Mouse (Mus musculus) adipocyte (in vitro differentiated cells): ENCODE measurements around the gene Fcgr1.
"Not testable (repeated sequence)": the region's sequence is repeated elsewhere in the genome, so short reads cannot be mapped to it uniquely, and the experiment has no call there.

Source experiments
- DNase-seq: peaks from one replicate; pipeline ENCODE4 v3.0.0-alpha.2; 2016; ENCODE audit warnings: low spot score

The Fcgr1 gene

DNA sequence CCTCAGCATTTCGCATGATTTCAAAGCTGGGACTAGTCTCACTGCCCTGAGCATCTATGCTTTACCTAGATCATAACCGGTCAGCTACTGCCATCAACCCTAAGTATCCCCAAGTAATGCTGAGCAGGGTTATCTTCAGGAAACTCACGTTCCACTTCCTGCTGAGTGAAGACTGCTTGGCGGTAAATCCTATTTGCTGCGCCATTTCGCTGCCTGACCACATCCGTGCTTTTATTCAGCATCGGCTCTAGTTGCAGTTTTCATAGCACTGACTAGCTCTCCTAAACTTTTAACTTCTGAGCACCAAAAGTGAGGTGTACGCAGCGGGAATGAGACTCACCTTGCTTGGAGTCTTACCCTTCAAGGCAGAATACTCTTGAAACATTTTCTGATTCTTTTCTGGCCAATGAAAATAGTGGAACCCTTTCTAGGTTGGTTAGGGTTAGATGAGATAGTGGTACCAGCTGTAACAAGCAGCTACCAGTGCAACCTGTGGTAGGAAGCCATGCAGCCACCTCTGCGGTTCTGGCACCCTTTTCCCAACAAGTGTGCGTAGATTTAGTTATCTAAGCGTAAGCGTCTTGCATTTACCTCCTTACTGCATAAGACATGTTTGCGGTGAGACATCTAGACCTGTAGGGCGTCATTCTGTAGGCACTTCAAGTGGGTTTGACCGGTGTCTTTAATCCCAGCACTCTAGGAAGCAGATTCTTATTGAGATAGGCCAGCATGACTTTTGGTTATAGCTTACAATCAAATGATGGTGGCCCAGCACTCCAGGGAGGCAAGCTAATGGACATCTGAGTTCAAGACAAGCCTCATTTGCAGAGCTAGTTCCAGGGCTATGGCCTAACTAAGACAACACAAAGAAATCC is 19.9 kb downstream of the Fcgr1 start:
- DNase-seq, result peak; percentile 32

DNA sequence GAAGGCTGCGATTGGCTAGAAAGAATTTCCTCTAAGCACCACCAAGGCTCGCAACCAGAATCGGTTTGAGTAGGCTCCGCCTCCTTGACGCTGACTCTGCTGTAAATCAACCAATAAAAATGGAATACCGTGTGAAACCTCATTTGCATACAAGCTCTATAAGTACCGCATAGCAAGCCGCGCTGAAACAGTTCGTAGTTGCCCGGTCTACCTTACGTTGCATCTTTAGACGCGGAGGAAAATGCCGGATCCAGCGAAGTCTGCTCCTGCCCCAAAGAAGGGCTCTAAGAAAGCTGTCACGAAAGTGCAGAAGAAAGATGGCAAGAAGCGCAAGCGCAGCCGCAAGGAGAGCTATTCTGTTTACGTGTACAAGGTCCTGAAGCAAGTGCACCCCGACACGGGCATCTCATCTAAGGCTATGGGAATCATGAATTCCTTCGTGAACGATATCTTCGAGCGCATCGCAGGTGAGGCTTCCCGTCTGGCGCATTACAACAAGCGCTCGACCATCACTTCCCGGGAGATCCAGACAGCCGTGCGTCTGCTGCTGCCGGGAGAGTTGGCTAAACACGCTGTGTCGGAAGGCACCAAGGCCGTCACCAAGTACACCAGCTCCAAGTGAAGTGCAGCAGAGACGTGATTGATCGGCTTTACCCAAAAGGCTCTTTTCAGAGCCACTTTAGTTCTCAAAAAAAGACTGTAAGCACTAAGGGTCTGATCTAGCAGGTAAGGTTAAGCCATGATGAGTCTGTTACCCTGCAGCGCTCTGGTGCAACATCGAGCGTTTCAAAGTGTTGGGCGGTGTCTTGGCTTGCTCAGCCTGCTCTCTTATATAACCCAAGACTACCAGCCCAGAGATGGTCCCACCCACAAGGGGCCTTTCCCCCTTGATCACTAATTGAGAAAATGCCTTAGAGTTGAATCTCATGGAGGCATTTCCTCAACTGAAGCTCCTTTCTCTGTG is 24.0 kb downstream of the Fcgr1 start, which contains the start of gene Hist2h2bb:
Gene Hist2h2bb (plus strand): TSS at position 242 of the 964 bp plus-strand sequence.
- DNase-seq, result peak; percentile 98

DNA sequence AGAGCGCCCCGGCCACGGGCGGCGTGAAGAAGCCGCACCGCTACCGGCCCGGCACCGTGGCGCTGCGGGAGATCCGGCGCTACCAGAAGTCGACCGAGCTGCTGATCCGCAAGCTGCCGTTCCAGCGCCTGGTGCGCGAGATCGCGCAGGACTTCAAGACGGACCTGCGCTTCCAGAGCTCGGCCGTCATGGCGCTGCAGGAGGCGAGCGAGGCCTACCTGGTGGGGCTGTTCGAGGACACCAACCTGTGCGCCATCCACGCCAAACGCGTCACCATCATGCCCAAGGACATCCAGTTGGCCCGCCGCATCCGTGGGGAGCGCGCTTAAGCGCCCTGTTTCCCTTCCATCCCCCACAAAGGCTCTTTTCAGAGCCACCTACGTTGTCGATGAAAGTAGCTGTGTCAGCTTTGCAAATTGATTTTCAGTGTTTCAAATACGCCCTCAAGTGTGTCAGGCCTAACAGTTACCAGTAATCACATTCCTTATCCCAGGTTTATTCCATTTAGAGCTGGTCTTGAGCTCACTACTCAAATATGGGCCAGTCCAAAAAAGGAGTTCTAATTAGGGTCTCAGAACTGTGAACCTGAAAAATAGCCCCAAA is 24.9 kb downstream of the Fcgr1 start:
- not testable (repeated sequence) for DNase-seq

DNA sequence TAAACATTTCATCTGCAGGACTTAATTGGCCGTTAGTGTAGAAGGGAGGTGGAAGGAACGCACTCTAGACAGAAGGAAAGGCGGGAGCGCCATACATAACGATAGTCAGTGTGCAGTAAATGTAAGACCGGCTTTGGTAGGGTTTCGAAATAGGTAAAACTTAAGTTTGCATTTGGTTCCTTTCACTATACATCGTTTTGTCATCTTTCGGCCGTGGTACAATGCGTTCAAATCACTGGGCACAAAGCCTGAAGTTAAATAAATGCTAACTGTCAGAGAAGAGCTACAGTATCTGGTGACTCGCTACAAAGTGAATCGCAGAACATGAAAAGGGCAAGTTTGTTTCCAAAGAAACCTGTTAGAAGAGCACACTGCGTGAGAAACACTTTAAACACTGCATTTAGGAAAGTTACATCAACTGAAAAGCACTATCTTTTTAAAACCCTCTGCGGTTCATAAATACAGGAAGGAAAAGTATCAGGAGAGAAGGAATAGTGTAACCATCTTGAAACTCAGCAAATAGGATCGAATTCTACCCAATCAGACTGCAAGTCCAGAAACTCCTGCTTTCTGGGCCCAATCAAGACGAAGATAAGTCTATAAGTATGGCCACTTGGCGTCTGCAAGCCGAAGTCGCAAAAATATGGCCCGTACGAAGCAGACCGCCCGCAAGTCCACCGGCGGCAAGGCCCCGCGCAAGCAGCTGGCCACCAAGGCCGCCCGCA is 25.6 kb downstream of the Fcgr1 start, which contains the start of gene Hist2h3b:
Gene Hist2h3b (plus strand): TSS at position 604 of the 725 bp plus-strand sequence.
- DNase-seq, result peak; percentile 90

DNA sequence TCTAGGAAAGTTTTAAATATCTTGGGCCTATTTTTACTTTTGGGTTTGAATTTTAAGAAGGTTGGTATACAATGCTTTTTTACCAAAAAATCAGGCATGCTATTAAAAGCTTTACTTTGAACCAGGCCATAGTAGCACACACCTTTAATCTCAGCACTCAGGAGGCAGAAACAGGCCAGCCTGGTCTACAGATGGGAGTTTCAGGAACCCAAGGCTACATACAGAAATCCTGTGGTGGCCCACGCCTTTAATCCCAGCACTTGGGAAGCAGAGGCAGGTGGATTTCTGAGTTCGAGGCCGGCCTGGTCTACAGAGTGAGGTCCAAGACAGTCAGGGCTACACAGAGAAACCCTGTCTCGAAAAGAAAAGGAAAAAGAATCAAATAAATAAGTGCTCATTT is 26.2 kb downstream of the Fcgr1 start:
- no peak for DNase-seq

DNA sequence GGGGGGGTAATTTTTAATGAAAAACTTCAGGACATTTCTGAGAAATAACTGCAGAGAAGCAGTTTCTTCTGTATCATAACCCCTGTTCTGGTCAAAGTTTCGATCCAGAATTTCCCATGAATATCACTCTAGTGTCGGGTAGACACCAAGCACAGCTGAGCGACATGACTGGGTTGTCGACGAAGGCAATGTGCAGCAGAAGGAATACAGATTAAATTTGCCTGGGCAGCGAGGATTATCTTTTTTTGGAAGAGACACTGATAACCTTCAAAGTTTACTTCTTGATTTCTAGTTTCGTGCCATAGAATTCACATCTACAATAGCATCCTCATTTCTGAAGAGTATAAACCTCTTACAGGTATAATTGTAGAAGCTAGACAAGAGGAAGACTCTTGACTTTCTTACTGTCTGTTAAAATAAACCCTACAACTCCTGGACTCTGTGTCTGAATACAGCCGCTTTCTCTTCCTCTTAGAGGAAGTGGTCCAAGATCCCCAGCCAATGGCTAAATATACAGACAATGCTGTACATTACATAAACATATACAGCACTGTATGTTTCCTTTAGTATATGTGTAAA is 27.5 kb downstream of the Fcgr1 start:
- DNase-seq, result no peak

DNA sequence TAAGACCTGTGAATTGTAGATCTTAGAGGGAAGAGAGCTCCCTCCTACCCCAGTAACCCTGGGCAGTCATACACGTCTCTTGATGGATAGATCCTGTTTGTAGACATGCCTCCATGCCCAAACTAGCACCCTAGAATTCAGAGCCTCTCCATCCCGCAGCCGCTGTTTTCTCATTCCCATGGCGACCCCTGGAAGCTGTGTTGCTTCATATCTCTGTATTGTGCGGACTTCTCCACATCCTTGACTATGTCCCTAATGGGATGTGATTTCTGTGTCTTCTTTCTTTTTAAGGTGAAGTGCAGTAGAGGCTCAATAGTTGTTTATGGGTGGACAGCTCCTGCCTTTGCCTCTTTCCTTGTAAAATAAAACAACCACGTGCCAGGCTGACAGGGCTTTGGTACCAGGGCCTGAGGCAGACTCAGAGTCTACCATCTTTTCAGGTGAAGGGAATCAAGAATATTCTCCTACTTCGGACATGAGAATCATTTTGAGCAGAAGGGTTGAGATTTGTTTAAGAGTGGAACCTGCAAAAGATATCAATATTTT is 29.3 kb downstream of the Fcgr1 start:
- no peak for DNase-seq

DNA sequence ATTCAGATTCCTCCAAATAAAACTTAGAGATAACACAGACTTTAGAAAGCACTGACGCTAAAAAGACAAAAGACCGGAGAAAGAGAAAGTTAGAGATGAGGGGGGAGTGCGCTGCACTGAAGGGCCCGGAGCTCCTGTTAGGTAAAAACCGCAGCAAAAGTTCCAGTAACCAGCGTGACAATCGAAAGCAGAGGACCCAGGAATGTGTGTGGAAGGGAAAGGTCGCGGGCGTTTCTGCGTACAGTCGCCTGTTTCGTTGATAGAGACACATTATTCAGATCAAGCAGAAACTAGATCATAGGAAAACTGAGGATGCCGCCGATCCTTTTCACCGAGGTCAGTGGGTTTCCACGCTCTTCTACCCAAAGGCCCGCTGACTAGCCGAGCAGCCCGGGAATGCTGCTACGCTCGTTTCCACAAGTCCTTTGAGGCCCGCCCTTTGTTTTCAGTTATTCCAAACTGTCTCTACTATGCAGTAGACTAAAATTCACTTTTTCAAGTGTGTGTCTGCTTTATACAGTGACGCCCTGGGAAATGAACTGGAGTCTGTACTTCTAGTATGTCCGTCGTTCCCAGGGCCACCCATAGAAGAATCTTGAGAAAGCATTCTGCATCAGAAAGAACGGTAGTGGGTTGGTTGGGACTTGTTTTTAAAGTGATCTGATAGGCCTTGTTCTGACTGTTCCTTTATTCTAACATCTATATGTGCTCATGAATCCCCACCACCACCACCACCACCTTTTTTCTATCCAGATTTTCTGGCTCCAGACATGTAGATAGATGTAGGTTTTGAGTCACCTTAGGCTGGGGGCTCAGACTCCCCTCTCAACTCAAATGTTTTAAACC is 30.0 kb downstream of the Fcgr1 start:
- DNase-seq, result peak; percentile 83

DNA sequence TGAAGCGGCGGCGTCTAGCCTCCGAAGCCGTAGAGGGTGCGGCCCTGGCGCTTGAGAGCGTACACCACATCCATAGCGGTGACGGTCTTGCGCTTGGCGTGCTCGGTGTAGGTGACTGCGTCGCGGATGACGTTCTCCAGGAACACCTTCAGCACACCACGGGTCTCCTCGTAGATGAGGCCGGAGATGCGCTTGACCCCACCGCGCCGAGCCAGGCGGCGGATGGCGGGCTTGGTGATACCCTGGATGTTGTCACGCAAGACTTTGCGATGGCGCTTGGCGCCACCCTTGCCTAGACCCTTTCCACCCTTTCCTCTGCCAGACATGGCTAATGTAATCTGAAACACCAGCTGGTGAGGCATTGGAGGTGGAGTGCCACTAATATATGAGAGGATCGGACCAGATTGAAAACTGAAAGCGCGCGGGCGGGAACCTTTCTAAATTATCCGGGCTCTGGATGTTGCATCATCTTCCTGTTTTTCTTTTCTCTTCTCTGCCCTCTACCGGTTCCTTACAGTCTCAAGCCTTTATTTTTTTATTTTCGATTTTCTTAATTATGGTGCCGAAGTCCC is 30.7 kb downstream of the Fcgr1 start, which contains the start of gene Hist2h4:
Gene Hist2h4 (minus strand): TSS at position 333 of the 572 bp plus-strand sequence.
- DNase-seq, result peak; percentile 99

DNA sequence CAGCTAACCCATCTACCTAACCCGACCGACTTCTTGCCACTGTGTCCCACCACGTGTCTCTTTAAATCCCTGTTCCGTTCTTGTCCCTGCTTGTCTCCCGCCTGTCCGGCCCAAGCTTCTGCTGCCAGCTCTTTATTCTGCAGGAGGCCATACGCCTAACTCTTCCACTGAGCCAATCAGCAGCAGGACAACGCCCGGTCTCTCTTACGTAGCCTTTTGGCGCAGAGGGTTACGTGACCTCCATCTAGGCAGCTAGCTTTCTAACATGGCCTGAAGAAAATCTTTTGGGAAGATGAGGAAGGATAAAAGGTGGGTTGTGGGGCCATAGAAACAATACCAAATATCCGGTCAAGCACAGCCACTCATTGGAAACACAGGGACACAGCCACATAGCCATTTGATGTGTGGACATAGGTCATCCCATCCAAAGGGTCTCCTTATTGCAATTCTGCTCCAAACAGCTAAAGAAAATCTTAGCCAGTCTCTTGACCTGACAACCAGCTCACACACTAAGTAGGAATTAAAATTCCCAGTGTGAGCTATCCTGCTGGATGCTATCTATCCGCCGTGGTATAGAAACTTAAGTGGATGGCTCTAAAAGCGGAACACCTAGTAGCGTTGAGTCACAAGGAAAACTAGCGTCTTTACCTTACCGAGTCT is 31.4 kb downstream of the Fcgr1 start:
- peak; percentile 94 for DNase-seq

DNA sequence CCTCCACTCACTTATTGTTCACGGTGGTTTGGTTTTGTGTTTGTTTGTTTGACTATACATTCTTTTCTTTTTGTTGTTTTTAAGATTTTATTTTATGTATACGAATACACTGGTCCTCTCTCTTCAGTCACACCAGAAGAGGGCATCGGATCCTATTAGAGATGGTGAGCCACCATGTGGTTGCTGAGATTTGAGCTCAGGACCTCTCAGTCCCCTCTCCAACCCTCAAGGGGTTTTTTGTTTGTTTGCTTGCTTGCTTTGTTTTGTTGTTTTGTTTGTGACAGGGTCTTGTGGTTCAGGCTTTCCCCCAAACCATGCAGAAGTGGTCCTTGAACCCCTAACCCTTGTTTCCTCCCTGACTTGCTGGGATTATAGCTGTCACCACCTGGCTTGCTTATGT is 32.1 kb downstream of the Fcgr1 start:
- no peak for DNase-seq

DNA sequence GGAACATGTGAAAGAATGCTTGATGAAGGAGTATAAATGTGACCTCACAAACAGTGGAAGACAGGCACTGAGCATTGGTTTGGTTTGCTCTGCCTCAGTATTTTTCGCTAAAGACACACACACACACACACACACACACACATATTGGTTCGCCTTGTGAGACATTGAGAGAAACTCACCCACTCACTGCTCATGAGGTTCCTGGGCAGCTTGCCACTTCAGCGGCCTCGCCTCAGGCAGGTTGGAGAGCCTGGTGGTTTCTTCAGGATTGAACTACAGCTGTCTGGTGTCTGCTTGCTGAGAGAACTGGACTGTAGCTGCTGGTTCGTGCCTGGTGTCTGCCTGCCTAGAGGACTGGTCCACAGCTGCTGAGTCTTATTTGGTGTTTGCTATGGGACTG is 33.5 kb downstream of the Fcgr1 start:
- no peak for DNase-seq

DNA sequence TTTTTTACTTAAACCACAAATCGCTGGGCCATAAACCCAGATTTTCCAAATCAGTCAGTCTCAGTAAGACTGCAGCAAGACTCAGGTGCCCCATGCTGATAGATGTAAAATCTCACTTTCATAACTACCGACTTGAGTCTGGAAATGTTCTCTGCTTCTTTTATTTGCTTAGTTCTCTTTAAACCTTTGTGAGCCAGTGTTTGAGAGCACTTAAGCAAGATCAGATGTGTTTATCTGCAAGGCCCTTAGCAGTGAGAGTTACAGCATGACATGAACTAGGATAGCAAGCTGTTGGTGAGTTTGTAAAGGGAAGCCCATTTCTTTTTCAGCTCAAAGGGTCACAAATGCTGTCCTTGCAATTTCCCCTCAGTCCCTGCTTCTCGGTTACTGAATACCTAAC is 36.6 kb downstream of the Fcgr1 start:
- no peak for DNase-seq

DNA sequence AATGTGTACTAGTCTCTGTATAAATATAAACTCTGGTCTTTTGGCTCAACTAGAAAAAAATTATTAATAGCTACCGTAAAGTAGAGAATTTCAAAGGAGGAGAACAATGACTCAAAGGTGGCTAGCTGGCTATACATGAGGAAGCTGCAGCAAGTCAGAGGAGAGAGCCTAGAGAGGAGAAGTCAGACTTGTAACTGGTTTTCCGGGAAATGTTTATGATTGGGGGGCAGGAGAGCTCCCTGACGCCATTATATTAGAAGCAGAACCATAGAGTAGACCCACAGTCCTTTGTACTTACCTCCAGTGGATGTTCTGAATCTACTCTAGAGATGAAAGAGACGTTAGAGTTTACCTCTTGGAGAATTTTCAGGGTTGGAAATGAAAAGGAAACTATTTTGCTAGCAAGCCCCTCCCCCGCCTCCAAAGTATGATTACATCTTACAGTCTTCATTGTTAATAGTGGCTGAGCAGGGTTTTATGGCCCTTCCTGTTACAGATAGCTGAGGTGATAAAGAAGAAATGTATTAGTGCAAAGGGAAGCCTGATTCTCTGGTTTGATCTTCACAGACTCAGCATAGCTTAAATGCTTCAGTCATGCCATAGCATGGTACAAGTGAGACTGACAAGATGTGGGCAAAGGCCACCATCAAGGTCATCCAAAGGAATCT is 37.7 kb downstream of the Fcgr1 start:
- no peak for DNase-seq

DNA sequence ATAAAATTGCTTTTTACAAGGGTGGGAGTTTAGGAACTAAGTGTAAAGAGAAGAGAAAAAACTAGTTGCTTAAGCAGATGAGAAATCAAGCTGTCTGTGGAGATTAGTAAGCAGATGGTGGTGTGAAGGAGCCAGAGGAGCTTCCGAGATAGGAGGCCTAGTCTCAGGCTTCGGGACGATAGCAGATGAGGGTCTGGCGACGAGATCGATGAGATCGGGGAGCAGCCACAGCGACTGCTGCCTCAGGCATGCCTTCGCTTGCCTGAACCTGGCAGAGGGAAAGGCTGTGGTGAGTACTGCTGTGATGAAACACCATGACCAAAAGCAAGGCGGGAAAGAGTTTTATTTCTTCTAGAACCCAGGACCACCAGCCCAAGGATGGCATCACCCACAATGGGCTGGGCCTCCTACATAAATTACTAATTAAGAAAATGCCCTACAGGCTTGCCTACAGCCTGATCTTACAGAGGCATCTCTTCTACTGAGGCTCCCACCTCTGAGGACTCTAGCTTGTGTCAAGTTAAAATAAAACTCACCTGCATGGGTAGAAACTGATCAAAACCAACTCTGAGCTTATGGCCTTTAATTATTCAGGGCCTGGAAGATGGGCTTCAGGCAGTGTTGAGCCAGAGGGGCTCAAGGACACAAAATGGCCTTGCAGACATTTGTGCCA is 39.0 kb downstream of the Fcgr1 start:
- no peak for DNase-seq

DNA sequence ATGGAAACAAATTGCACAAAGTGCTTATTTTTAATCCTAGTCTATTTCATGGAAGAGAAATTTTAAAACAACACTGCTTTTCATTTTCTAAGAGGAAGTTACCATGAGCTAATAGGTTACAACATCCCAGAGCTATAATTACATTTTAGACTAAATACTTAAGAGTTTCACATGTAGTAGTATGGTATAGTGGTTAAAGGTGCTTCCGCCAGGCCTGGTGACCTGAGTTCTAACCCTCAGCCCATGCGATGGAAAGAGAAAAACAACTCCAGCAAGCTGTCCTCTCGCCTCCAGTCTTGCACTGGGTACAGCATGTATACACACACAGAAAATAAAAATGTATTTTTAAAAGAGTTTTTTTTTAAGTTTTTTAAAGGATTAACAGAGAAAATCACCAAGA is 42.0 kb downstream of the Fcgr1 start:
- no peak for DNase-seq

DNA sequence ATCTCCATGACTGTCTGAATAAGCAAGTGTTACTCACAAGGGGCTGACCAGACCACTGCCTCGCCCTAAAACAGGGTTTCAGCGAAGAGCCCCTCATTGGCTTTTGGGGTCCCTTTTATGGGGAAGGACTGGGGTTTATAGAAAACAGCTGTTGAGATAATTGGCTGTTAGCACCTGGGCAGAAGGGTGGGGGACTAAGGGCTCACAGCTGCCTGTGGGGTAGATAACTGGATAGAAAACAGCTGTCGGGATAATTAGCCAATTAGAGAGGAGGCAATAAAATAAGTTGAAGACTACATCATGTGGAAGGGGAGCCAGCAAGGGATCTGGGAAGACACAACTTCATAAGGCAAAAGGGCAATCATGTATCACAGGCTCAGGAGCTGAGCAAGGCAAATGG is 42.9 kb downstream of the Fcgr1 start:
- no peak for DNase-seq

DNA sequence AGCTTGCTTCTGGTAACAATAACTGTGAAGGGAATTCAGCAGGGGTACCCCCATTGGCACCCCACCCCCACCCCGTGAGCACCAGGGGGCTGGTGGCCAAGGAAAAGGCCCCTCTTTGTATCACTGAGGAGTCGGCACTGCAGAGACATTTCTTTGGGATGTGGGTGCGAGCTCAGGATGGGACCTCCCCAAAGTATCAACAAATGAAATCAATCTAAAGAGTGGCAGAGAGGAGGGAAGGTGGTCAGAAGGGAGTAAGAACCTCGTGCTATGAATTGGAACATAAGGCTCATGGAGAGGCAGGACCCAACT is 44.8 kb downstream of the Fcgr1 start:
- no peak for DNase-seq
